Mouse (Mus musculus) forebrain, postnatal 0 days (tissue): ENCODE data around the gene Vmn1r222. TPM values are rescaled to one million over a fixed set of nuclear protein-coding genes. Genes with fewer than 3 reads are reported as not detected.
"Not testable (repeated sequence)": the region's sequence is repeated elsewhere in the genome, so short reads cannot be mapped to it uniquely, and the experiment has no call there.

Experiments used
- ATAC-seq: fragments of 200-750 bp; cut with Nextera tagmentation; 2 replicates; pipeline ENCODE4 v1.8.0; 2017; ENCODE audit warnings: mild to moderate bottlenecking, moderate library complexity
- DNase-seq: peaks from one replicate; pipeline ENCODE4 v3.0.0-alpha.2; 2015
- H3K27ac ChIP-seq: fragments of 300-500 bp; sonication (generic); 2 replicates; pipeline ENCODE4 v1.5.1; 2014; ENCODE audit warnings: low read depth, mild to moderate bottlenecking, antibody characterized with exemption, low read length, moderate library complexity, mixed read lengths
- H3K27me3 ChIP-seq: fragments of 300-500 bp; sonication (generic); 2 replicates; pipeline ENCODE4 v1.6.1; 2014; ENCODE audit warnings: mild to moderate bottlenecking, low read length, mixed read lengths; ENCODE audit not compliant: insufficient read depth
- H3K36me3 ChIP-seq: fragments of 300-500 bp; sonication (generic); 2 replicates; pipeline ENCODE4 v1.6.1; 2014; ENCODE audit warnings: mild to moderate bottlenecking, moderate library complexity; ENCODE audit not compliant: insufficient read depth
- H3K4me1 ChIP-seq: fragments of 300-500 bp; sonication (generic); 2 replicates; pipeline ENCODE4 v1.6.1; 2014; ENCODE audit warnings: antibody characterized with exemption; ENCODE audit not compliant: insufficient read depth
- H3K4me2 ChIP-seq: fragments of 300-500 bp; sonication (generic); 2 replicates; pipeline ENCODE4 v1.6.1; 2014; ENCODE audit warnings: low read depth, mild to moderate bottlenecking, moderate library complexity
- H3K4me3 ChIP-seq: fragments of 300-500 bp; sonication (generic); 2 replicates; pipeline ENCODE4 v1.5.1; 2014; ENCODE audit warnings: low read depth, low read length, mixed read lengths
- H3K9ac ChIP-seq: fragments of 300-500 bp; sonication (generic); 2 replicates; pipeline ENCODE4 v1.6.1; 2014; ENCODE audit warnings: mild to moderate bottlenecking
- H3K9me3 ChIP-seq: fragments of 300-500 bp; sonication (generic); 2 replicates; pipeline ENCODE4 v1.6.1; 2016; ENCODE audit warnings: low read length
- CTCF ChIP-seq: sonication (generic); IDR thresholded peaks from 2 replicates; pipeline ENCODE4 v1.5.1; 2016; ENCODE audit warnings: antibody characterized with exemption, control low read depth, low read depth
- WGBS: fragments of 180-500 bp; shearing (Covaris S2); extraction: QIAGEN DNeasy Blood & Tissue Kit; methylation state at CpG from one replicate; pipeline ENCODE4 v1.1.7; 2014; 5-methylcytosine and 5-hydroxymethylcytosine counted together
- polyA plus RNA-seq: library from polyadenylated mRNA; unstranded; fragments of >200 nt; fragmentation: Nextera tagmentation; extraction: Ambion mirVana; gene quantifications from 2 replicates; pipeline ENCODE4 v1.2.1, GENCODE M21; 2015
- total RNA-seq: library from RNA; depleted of rRNA; stranded (reverse); fragments of >200 nt; gene quantifications from 2 replicates; pipeline ENCODE4 v1.2.3, GENCODE M21; 2014; rRNA removed

The Vmn1r222 gene
- total and polyA plus RNA-seq, 2 experiments from 2014 or later = not detected

DNA sequence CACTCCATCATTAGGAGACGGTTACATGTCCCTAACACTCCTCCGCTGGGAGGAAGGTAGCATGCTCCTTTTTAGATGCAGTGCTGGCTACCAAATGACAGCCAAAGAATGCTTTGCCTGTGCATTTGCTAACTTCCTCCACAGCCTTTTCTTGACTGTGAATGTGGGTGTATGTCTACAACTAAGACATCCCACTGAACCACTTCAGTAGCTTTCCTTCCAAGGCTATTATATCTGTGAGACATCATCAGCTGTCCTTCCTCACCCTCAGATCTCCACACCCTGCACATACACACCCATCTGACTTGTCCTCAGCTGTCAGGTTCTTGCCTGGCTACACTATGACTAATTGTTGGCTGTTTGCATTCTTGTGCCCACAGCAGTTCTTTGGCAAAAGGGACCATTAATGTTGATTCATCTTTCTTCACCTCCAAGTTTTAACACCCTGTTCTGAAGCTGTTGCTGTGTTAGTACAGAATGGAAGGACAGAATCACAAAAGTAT, 22.9 kb upstream of the Vmn1r222 start:
- no peaks in the 10 kb centered on the region for H3K36me3 ChIP-seq
- no peak for TF ChIP-seq CTCF
- no peak overlapping the region for H3K4me3 ChIP-seq
- no peak overlapping the region for H3K9ac ChIP-seq
- no peak overlapping the region for H3K27ac ChIP-seq
- ATAC-seq = no peak
- DNase-seq = no peak
- no peaks in the 10 kb centered on the region for H3K4me1 ChIP-seq
- no peaks in the 10 kb centered on the region for H3K27me3 ChIP-seq
- 90% methylated on average over 2 of the region's 2 CpGs for WGBS
- H3K9me3 ChIP-seq = no peaks in the 10 kb centered on the region
- no peak overlapping the region for H3K4me2 ChIP-seq

DNA sequence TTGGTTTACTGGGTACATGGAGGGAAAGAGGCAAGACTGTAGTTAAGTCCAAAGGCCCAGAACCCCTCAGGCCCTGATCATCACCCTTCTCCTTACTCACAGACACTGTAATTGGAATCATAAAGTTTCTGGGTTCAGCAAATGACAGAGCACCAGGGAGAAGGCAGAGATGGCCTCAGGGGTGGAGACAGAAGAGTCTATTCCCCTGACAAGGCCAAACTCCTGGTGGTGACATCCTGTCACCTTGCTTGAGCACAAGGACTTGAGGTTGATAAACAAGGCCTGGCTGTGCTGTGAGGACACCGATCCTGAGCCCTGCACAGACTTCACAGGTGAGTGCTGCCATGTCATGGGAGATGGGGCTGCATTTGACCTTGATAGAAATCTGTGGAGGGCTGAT, 11.1 kb upstream of the Vmn1r222 start, which contains the start of gene Vmn1r223:
Gene Vmn1r223, plus strand, starts transcription at position 301 of the 400 bp plus-strand sequence.
- not testable (repeated sequence) for H3K9ac ChIP-seq, H3K27me3 ChIP-seq, ATAC-seq, H3K27ac ChIP-seq, DNase-seq, H3K4me2 ChIP-seq, H3K4me1 ChIP-seq, H3K36me3 ChIP-seq, H3K4me3 ChIP-seq, H3K9me3 ChIP-seq
- WGBS = 84% methylated on average over 1 of the region's 1 CpGs

DNA sequence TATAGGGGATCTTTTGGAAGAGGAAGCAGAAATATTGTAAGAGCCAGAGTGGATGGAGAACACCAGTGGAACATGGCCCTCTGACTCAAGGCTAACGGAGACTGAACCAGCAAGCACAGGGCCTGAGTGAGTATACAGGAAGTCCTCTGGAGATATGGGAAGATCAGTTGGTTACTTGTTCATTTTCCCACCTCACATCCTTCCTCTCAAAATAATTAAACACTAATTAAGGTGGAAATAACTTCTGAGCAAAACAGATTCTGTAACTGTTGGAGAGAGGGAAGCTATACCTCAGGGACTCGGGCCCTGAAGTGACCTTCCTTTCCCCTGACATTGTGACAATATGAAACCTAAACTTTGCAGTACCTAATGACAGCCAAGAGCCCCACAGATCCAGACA, 21.9 kb downstream of the Vmn1r222 start, which contains the start of gene Vmn1r221:
Gene Vmn1r221, plus strand, starts transcription at position 301 of the 400 bp plus-strand sequence.
- H3K4me1 ChIP-seq, ATAC-seq, H3K4me2 ChIP-seq, DNase-seq, H3K9me3 ChIP-seq, H3K36me3 ChIP-seq, H3K27ac ChIP-seq, H3K4me3 ChIP-seq, H3K9ac ChIP-seq, H3K27me3 ChIP-seq: not testable (repeated sequence)
- WGBS = 90% methylated on average over 2 of the region's 2 CpGs

DNA sequence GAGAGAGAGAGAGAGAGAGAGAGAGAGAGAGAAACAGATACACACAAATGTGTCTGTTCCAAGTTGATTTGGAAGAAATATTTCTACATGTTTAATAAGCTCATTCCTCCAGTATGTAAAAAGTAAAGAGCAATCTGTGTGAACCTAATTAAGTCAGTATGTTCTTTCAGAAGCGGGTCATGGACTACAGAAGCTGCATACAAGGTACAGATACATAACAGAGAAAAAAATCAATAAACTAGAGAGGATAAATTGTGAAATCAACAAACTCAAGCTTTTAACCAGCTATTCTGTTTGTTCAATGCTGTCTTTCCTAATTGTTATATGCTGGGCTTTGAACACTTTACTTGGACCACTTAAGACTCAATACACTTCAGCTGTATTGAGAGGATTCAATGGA, 31.9 kb downstream of the Vmn1r222 start:
- H3K27ac ChIP-seq, H3K9me3 ChIP-seq, ATAC-seq, H3K4me3 ChIP-seq, H3K4me2 ChIP-seq, H3K27me3 ChIP-seq, H3K9ac ChIP-seq, DNase-seq, H3K4me1 ChIP-seq, H3K36me3 ChIP-seq: not testable (repeated sequence)
- WGBS = 69% methylated on average over 1 of the region's 1 CpGs

DNA sequence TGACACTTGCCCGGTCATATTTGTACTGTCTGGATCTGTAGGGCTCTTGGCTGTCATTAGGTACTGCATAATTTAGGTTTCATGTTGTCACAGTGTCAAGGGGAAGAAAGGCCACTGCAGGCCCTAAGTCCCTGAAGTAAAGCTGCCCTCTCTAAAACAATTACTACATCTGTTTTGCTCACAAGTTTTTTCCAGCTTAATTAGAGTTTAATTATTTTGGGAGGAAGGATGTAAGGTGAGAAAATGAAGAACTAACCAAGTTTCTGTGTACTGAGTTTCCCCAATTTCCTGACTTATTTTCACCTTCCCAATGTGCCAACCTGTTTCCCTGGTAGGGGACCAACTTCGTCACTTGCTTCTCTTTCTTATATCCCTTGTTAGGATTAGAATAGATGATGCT, 47.9 kb downstream of the Vmn1r222 start, which contains the start of gene Vmn1r220:
Gene Vmn1r220, minus strand, starts transcription at position 101 of the 400 bp plus-strand sequence.
- H3K9ac ChIP-seq = no peak within 1 kb of the TSS
- no peaks in the 10 kb centered on the region for H3K27me3 ChIP-seq
- no peak for TF ChIP-seq CTCF
- no peaks in the 10 kb centered on the region for H3K36me3 ChIP-seq
- H3K27ac ChIP-seq = no peak within 1 kb of the TSS
- no peaks in the 10 kb centered on the region for H3K4me1 ChIP-seq
- H3K4me3 ChIP-seq = no peak within 1 kb of the TSS
- H3K4me2 ChIP-seq = no peak within 1 kb of the TSS
- ATAC-seq (no peak), DNase-seq (no peak)
- 84% methylated on average over 2 of the region's 2 CpGs for WGBS
- no peaks in the 10 kb centered on the region for H3K9me3 ChIP-seq

Other genes starting within 250 kb of the Vmn1r222 start
- gene Vmn1r213, start 228.3 kb downstream of the Vmn1r222 start, total RNA-seq = not detected in 2 replicates
- not detected in 2 replicates for gene Vmn1r213, start 228.3 kb downstream of the Vmn1r222 start, polyA plus RNA-seq
- gene Vmn1r214, start 205.5 kb downstream of the Vmn1r222 start, total RNA-seq = not detected in 2 replicates
- gene Vmn1r214, start 205.5 kb downstream of the Vmn1r222 start, polyA plus RNA-seq = not detected in 2 replicates
- not detected in 2 replicates for gene Vmn1r215, start 167.9 kb downstream of the Vmn1r222 start, total RNA-seq
- not detected in 2 replicates for gene Vmn1r215, start 167.9 kb downstream of the Vmn1r222 start, polyA plus RNA-seq
- not detected in 2 replicates for gene Vmn1r217, start 117.7 kb downstream of the Vmn1r222 start, total RNA-seq
- gene Vmn1r217, start 117.7 kb downstream of the Vmn1r222 start, polyA plus RNA-seq = not detected in 2 replicates
- not detected in 2 replicates for gene Vmn1r218, start 102.8 kb downstream of the Vmn1r222 start, total RNA-seq
- not detected in 2 replicates for gene Vmn1r218, start 102.8 kb downstream of the Vmn1r222 start, polyA plus RNA-seq
- gene Vmn1r219, start 76.6 kb downstream of the Vmn1r222 start, total RNA-seq = not detected in 2 replicates
- not detected in 2 replicates for gene Vmn1r219, start 76.6 kb downstream of the Vmn1r222 start, polyA plus RNA-seq
- not detected in 2 replicates for gene Vmn1r220, start 48.0 kb downstream of the Vmn1r222 start, total RNA-seq
- not detected in 2 replicates for gene Vmn1r220, start 48.0 kb downstream of the Vmn1r222 start, polyA plus RNA-seq
- not detected in 2 replicates for gene Vmn1r221, start 21.8 kb downstream of the Vmn1r222 start, total RNA-seq
- gene Vmn1r221, start 21.8 kb downstream of the Vmn1r222 start, polyA plus RNA-seq = not detected in 2 replicates
- not detected in 2 replicates for gene Vmn1r223, start 11.2 kb upstream of the Vmn1r222 start, total RNA-seq
- not detected in 2 replicates for gene Vmn1r223, start 11.2 kb upstream of the Vmn1r222 start, polyA plus RNA-seq
- gene Zfp322a, start 133.3 kb upstream of the Vmn1r222 start, total RNA-seq = 32.9 and 35.5 TPM in 2 replicates
- 23.1 and 33.6 TPM in 2 replicates for gene Zfp322a, start 133.3 kb upstream of the Vmn1r222 start, polyA plus RNA-seq
- 6.5 and 8.2 TPM in 2 replicates for gene Abt1, start 187.9 kb upstream of the Vmn1r222 start, total RNA-seq
- gene Abt1, start 187.9 kb upstream of the Vmn1r222 start, polyA plus RNA-seq = 7.7 and 8.2 TPM in 2 replicates
- 0.08 and 0.33 TPM in 2 replicates for gene Btn1a1, start 230.0 kb upstream of the Vmn1r222 start, total RNA-seq
- 0.12 TPM in 1 of 2 replicates, not detected in the other for gene Btn1a1, start 230.0 kb upstream of the Vmn1r222 start, polyA plus RNA-seq